Mouse (Mus musculus) liver, postnatal 0 days (tissue): ENCODE results near the gene Ier5l. TPM values are rescaled to one million over a fixed set of nuclear protein-coding genes. Genes with fewer than 3 reads are reported as not detected.

Experiments
- ATAC-seq: fragments of 200-750 bp; cut with Nextera tagmentation; 2 replicates; pipeline ENCODE4 v1.8.0; 2017; ENCODE audit warnings: mild to moderate bottlenecking, moderate library complexity
- DNase-seq: peaks from one replicate; pipeline ENCODE4 v3.0.0-alpha.2; 2016
- H3K27ac ChIP-seq: fragments of 300-500 bp; sonication (generic); 2 replicates; pipeline ENCODE4 v1.5.1; 2014; ENCODE audit warnings: antibody characterized with exemption, moderate library complexity, mild to moderate bottlenecking, low read depth
- H3K27me3 ChIP-seq: fragments of 300-500 bp; sonication (generic); 2 replicates; pipeline ENCODE4 v1.6.1; 2014; ENCODE audit warnings: low read length, control low read depth, mixed read lengths; ENCODE audit not compliant: insufficient read depth
- H3K36me3 ChIP-seq: fragments of 300-500 bp; sonication (generic); replicated peaks from 2 replicates; pipeline ENCODE4 v1.6.1; 2014; ENCODE audit warnings: mild to moderate bottlenecking, control low read depth, low read length, moderate library complexity, mixed read lengths; ENCODE audit not compliant: insufficient read depth
- H3K4me1 ChIP-seq: fragments of 300-500 bp; sonication (generic); 2 replicates; pipeline ENCODE4 v1.6.1; 2014; ENCODE audit warnings: antibody characterized with exemption, mild to moderate bottlenecking, control low read depth; ENCODE audit not compliant: insufficient read depth
- H3K4me2 ChIP-seq: fragments of 300-500 bp; sonication (generic); 2 replicates; pipeline ENCODE4 v1.6.1; 2014; ENCODE audit warnings: low read depth, mild to moderate bottlenecking, low read length, moderate library complexity, mixed read lengths
- H3K4me3 ChIP-seq: fragments of 300-500 bp; sonication (generic); 2 replicates; pipeline ENCODE4 v1.5.1; 2014; ENCODE audit warnings: low read depth, low read length
- H3K9ac ChIP-seq: fragments of 300-500 bp; sonication (generic); replicated peaks from 2 replicates; pipeline ENCODE4 v1.6.1; 2014; ENCODE audit warnings: mild to moderate bottlenecking, moderate library complexity
- H3K9me3 ChIP-seq: fragments of 300-500 bp; sonication (generic); 2 replicates; pipeline ENCODE4 v1.6.1; 2016; ENCODE audit warnings: mild to moderate bottlenecking, control low read depth, low read length, mixed read lengths
- CTCF ChIP-seq: sonication (generic); IDR thresholded peaks from 2 replicates; pipeline ENCODE4 v1.5.1; 2016; ENCODE audit warnings: antibody characterized with exemption, low read depth
- EP300 ChIP-seq: IDR thresholded peaks from 2 replicates; pipeline ENCODE4 v1.6.1; 2016; ENCODE audit warnings: antibody characterized with exemption, low read depth, mild to moderate bottlenecking
- WGBS: fragments of 180-500 bp; shearing (Covaris S2); extraction: QIAGEN DNeasy Blood & Tissue Kit; methylation state at CpG from one replicate; pipeline ENCODE4 v1.1.7; 2014; ENCODE audit not compliant: insufficient replicate concordance; 5-methylcytosine and 5-hydroxymethylcytosine counted together
- polyA plus RNA-seq: library from polyadenylated mRNA; unstranded; fragments of >200 nt; fragmentation: Nextera tagmentation; extraction: Ambion mirVana; gene quantifications from 2 replicates; pipeline ENCODE4 v1.2.1, GENCODE M21; 2015

The Ier5l gene
- polyA plus RNA-seq, 1 experiment from 2014 or later, result 0.31 TPM

DNA sequence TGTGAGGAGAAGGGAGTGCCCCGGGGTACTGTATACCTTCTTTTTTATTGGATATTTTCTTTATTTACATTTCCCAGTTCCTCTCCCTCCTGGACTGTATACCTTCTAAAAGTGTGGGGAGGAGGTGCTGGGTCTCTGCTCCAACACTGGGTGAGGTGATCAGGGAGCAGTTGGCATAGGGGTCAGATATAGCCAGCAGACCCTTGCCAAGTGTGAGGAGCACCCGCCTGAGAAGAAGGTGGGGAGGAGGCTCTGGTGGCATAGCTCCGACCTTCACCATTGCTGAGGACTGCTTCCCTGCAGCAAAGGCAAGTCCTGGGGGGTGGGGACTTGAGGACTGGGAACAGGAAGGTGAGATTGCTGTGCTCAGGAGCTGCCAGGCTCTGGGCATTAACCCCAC is 22.5 kb downstream of the Ier5l start:
- no peak overlapping the region for H3K4me2 ChIP-seq
- no peaks in the 10 kb centered on the region for H3K27me3 ChIP-seq
- no peak overlapping the region for H3K4me3 ChIP-seq
- no peak for TF ChIP-seq EP300
- H3K4me1 ChIP-seq, result no peaks in the 10 kb centered on the region
- ATAC-seq (no peak), DNase-seq (no peak)
- no peak overlapping the region for H3K27ac ChIP-seq
- peaks cover 27% of the 10 kb centered on the region for H3K36me3 ChIP-seq
- H3K9me3 ChIP-seq, result no peaks in the 10 kb centered on the region
- 80% methylated on average over 3 of the region's 3 CpGs for WGBS
- no peak overlapping the region for H3K9ac ChIP-seq

GRCm38 (mm10) chr2:30450530-30450929 is 23.5 kb downstream of the Ier5l start:
- peak; percentile 64 for TF ChIP-seq CTCF
- TF ChIP-seq EP300, result no peak

GRCm38 (mm10) chr2:30448371-30448770 is 25.6 kb downstream of the Ier5l start:
- Histone ChIP-seq H3K36me3 (peaks cover 47% of the 10 kb centered on the region), H3K4me1 (peaks cover 17% of the 10 kb centered on the region), H3K9me3 (no peaks in the 10 kb centered on the region), H3K4me3 (no peak overlapping the region), H3K27ac (no peak overlapping the region), H3K4me2 (no peak overlapping the region), H3K9ac (no peak overlapping the region), H3K27me3 (no peaks in the 10 kb centered on the region)
- no peak for TF ChIP-seq CTCF
- TF ChIP-seq EP300, result no peak
- DNase-seq (no peak), ATAC-seq (no peak)
- WGBS, result 92% methylated on average over 7 of the region's 7 CpGs

More at GRCm38 (mm10) chr2:30450530-30450929, 23.5 kb downstream of the Ier5l start:
- DNase-seq (no peak), ATAC-seq (no peak)
- no peak overlapping the region for H3K27ac ChIP-seq
- no peak overlapping the region for H3K4me3 ChIP-seq
- no peak overlapping the region for H3K9ac ChIP-seq
- no peaks in the 10 kb centered on the region for H3K9me3 ChIP-seq
- H3K36me3 ChIP-seq, result peaks cover 35% of the 10 kb centered on the region
- H3K4me1 ChIP-seq, result peaks cover under 1% of the 10 kb centered on the region
- WGBS, result 75% methylated on average over 1 of the region's 1 CpGs
- no peaks in the 10 kb centered on the region for H3K27me3 ChIP-seq
- H3K4me2 ChIP-seq, result no peak overlapping the region

DNA sequence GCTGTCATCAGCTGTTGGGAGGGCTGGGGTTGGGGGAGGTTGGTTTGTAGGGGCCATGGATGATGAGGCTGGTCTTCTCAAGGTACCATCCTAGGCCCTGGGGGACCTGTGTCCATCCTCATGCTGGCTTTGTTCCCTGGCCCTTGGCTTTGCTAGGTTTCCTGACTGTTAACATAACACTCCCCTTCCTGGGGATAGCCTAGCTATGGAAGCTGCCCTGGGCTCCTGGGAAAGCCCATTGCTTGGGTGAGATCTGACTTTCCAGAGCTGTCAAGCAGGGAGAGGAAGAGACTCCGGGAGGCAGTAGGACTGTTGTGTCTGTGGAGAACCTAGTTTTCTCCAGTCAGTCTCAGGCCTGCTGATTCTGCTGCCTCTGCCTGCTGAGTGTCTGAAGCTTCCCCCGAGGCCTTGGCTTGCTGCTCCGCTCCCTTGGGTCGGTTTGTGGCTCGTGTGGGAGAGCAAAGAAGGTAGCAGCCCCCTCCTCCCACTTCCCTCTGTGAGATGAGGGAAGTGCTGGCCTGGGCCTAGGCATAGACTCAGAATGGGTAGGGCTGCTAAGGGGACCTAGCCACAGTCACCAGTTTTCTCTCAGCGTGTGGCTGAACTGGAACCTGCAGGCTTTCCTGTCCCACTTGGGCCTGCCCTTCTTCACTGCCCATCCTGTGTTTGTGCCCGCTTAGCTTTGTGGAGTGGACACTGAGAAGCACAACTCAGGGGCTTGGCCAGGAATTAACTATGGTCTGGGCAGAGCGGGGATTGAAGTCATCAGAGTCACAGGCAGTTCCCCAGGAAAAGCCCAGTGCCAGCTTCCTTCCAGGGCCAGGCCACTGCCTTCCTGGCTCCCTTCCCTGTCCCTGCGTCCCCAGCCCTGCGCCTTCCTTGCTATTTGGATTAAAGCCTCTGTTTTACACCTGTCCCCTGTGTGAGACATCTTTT is 26.9 kb downstream of the Ier5l start:
- Histone ChIP-seq H3K27ac (0 out of 2 replicates have a peak overlapping the region, but pooled peaks have one; percentile 51), H3K9me3 (no peaks in the 10 kb centered on the region), H3K36me3 (peaks cover 58% of the 10 kb centered on the region), H3K4me2 (no peak overlapping the region), H3K4me3 (no peak overlapping the region), H3K27me3 (no peaks in the 10 kb centered on the region), H3K9ac (no peak overlapping the region), H3K4me1 (peaks cover 30% of the 10 kb centered on the region)
- 71% methylated on average over 10 of the region's 10 CpGs for WGBS
- TF ChIP-seq CTCF (no peak), EP300 (no peak)
- no peak for ATAC-seq
- no peak for DNase-seq

DNA sequence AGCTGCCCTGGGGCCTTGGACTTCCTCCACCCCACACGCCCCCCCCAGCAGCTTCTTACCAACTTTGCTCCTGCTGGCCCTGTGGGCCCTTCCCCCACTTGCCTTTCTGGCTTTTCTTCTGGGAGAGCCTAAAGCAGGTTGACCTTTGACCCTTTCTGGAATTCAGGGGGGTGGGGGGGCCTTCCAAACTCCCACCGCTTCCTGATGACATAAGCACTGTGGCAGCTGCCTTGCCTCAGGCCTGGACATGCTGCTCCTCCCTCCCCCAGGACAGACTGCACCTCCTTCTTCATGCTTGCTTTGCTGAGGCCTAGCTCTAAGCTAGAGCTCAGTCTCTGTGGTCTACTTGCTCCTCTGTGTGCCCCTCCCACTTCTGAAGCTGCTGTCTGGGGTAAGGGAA is 28.7 kb downstream of the Ier5l start:
- peak overlapping the region; percentile 13; the same call in 1 of the 2 replicates for H3K9ac ChIP-seq
- DNase-seq (no peak), ATAC-seq (peak; percentile 18; the same call in 1 of the 2 replicates)
- no peaks in the 10 kb centered on the region for H3K27me3 ChIP-seq
- H3K4me3 ChIP-seq, result no peak overlapping the region
- H3K4me1 ChIP-seq, result peaks cover 45% of the 10 kb centered on the region
- H3K36me3 ChIP-seq, result peaks cover 64% of the 10 kb centered on the region
- H3K27ac ChIP-seq, result no peak overlapping the region
- no peaks in the 10 kb centered on the region for H3K9me3 ChIP-seq
- no peak for TF ChIP-seq CTCF
- no peak for TF ChIP-seq EP300
- H3K4me2 ChIP-seq, result no peak overlapping the region
- 61% methylated on average over 2 of the region's 2 CpGs for WGBS

DNA sequence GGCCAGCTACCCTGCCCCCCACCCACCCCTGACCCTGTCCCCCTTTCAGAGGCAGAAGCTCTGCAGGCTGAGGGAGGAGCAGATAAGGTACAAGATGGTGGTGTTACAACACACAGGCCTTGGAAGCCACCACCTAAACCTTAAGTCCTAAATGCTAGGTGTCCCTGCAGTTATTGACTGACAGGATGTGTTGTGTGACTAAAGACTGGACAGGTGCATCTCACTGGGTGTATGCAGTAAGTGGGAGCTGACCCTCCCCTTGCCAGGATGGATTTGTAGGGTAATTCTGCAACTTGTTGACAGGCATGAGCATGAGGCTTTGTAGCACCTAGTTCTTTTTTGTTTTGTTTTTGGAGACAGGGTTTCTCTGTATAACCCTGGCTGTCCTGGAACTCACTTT is 29.6 kb downstream of the Ier5l start:
- no peak overlapping the region for H3K4me2 ChIP-seq
- no peak overlapping the region for H3K4me3 ChIP-seq
- no peaks in the 10 kb centered on the region for H3K9me3 ChIP-seq
- no peak overlapping the region for H3K27ac ChIP-seq
- DNase-seq, result no peak
- H3K9ac ChIP-seq, result no peak overlapping the region
- H3K36me3 ChIP-seq, result peaks cover 66% of the 10 kb centered on the region
- TF ChIP-seq CTCF, result no peak
- TF ChIP-seq EP300, result no peak
- ATAC-seq, result no peak
- no peaks in the 10 kb centered on the region for H3K27me3 ChIP-seq
- peaks cover 45% of the 10 kb centered on the region for H3K4me1 ChIP-seq
